In genomic region chr11:101259261-101259712, GRCm38 (mm10) we compare ENCODE assay signal across 8 mouse cellular contexts. TPM values are rescaled to one million over a fixed set of nuclear protein-coding genes. Genes with fewer than 3 reads are reported as not detected.
DNase-seq lines count a peak whose midpoint lies in the region; ATAC-seq and TF ChIP-seq lines count a peak whose summit lies in the region.

No protein-coding gene starts in this region.

- TF ChIP-seq CTCF in forebrain, postnatal 0 days (IDR thresholded peaks at IDR 0.05; ENCODE audit: low read depth) = no peak
- no peak for TF ChIP-seq CTCF in cerebellum, adult 2 months (IDR thresholded peaks at IDR 0.05; ENCODE audit: borderline replicate concordance, insufficient read depth, low read depth, low read length)

- 0 out of 2 replicates have a peak overlapping the region, but pooled peaks have one; percentile 38 for H3K27ac ChIP-seq in forebrain, embryonic 12.5 days
- no peak overlapping the region for H3K27ac ChIP-seq in forebrain, postnatal 0 days (ENCODE audit: low read depth, low read length)
- H3K27ac ChIP-seq in embryonic facial prominence, embryonic 11.5 days (replicated peaks; ENCODE audit: low read depth, low read length) = no peak overlapping the region; the same call in 1 of the 2 replicates
- peak overlapping the region; percentile 83 for H3K27ac ChIP-seq in intestine, embryonic 16.5 days (ENCODE audit: low read length)
- no peak overlapping the region for H3K27ac ChIP-seq in cerebellum, adult 2 months (ENCODE audit: insufficient read depth, low read length)

- no peak for TF ChIP-seq POLR2A in cerebellum, adult 2 months (IDR thresholded peaks at IDR 0.05; ENCODE audit: borderline replicate concordance, insufficient read depth, low read length)

- DNase-seq in forebrain, postnatal 0 days = no peak
- DNase-seq in embryonic facial prominence, embryonic 11.5 days (ENCODE audit: low spot score) = no peak
- DNase-seq in left cerebral cortex, postnatal 36 days (ENCODE audit: low spot score in 2 of 2) = peak; percentile 78 to 80
- peak; percentile 68 for DNase-seq in ovary, postnatal 14 days (ENCODE audit: low spot score)
- no peak for DNase-seq in cerebellum, adult 2 months
- no peak for DNase-seq in cerebellum, postnatal 4 days (ENCODE audit: low spot score in 2 of 2)

- peaks cover 14% of the 10 kb centered on the region; the same call in 1 of the 2 replicates for H3K36me3 ChIP-seq in forebrain, embryonic 12.5 days (replicated peaks)
- H3K36me3 ChIP-seq in forebrain, postnatal 0 days (ENCODE audit: insufficient read depth) = no peaks in the 10 kb centered on the region; the same call in 1 of the 2 replicates
- no peaks in the 10 kb centered on the region for H3K36me3 ChIP-seq in embryonic facial prominence, embryonic 11.5 days (replicated peaks; ENCODE audit: control insufficient read depth, insufficient read depth, low read depth, low read length)
- no peaks in the 10 kb centered on the region for H3K36me3 ChIP-seq in intestine, embryonic 16.5 days (ENCODE audit: control insufficient read depth, insufficient read depth, low read length)

- H3K4me3 ChIP-seq in forebrain, embryonic 12.5 days (replicated peaks) = no peak overlapping the region
- no peak overlapping the region for H3K4me3 ChIP-seq in forebrain, postnatal 0 days (ENCODE audit: low read depth, low read length)
- H3K4me3 ChIP-seq in embryonic facial prominence, embryonic 11.5 days (ENCODE audit: low read depth, low read length) = no peak overlapping the region
- H3K4me3 ChIP-seq in intestine, embryonic 16.5 days (ENCODE audit: low read length) = peak overlapping the region; percentile 73
- H3K4me3 ChIP-seq in cerebellum, adult 2 months (replicated peaks; ENCODE audit: insufficient read depth, low read depth, low read length) = no peak overlapping the region

- H3K4me2 ChIP-seq in forebrain, embryonic 12.5 days = peak overlapping the region; percentile 96
- no peak overlapping the region for H3K4me2 ChIP-seq in forebrain, postnatal 0 days (ENCODE audit: low read depth)
- H3K4me2 ChIP-seq in embryonic facial prominence, embryonic 11.5 days (ENCODE audit: low read depth, low read length) = peak overlapping the region; percentile 30
- H3K4me2 ChIP-seq in intestine, embryonic 16.5 days (ENCODE audit: low read depth, low read length) = peak overlapping the region; percentile 98

- WGBS in forebrain, embryonic 12.5 days = 48% methylated on average over 6 of the region's 6 CpGs
- WGBS in forebrain, postnatal 0 days = 46% methylated on average over 6 of the region's 6 CpGs
- 51% methylated on average over 6 of the region's 6 CpGs for WGBS in embryonic facial prominence, embryonic 11.5 days
- 10% methylated on average over 6 of the region's 6 CpGs for WGBS in intestine, embryonic 16.5 days
- 38% methylated on average over 6 of the region's 6 CpGs for WGBS in cerebellum, adult 2 months

- no peaks in the 10 kb centered on the region for H3K9me3 ChIP-seq in forebrain, embryonic 12.5 days
- H3K9me3 ChIP-seq in forebrain, postnatal 0 days (ENCODE audit: low read length) = no peaks in the 10 kb centered on the region
- no peaks in the 10 kb centered on the region for H3K9me3 ChIP-seq in embryonic facial prominence, embryonic 11.5 days (replicated peaks; ENCODE audit: control insufficient read depth, low read length)
- no peaks in the 10 kb centered on the region for H3K9me3 ChIP-seq in intestine, embryonic 16.5 days (ENCODE audit: control insufficient read depth, low read length)

- no peak for ATAC-seq in forebrain, embryonic 12.5 days (ENCODE audit: low FRiP score)
- ATAC-seq in forebrain, postnatal 0 days = no peak
- ATAC-seq in embryonic facial prominence, embryonic 11.5 days (replicated peaks; ENCODE audit: insufficient number of reproducible peaks, low FRiP score, low TSS enrichment, low read depth) = no peak
- ATAC-seq in intestine, embryonic 16.5 days = peak; percentile 49

- intact Hi-C loops in left cerebral cortex, postnatal 36 days (cut with DNase I) = no loop called here

- H3K27me3 ChIP-seq in forebrain, embryonic 12.5 days = peaks cover 35% of the 10 kb centered on the region
- peaks cover 19% of the 10 kb centered on the region for H3K27me3 ChIP-seq in forebrain, postnatal 0 days (ENCODE audit: insufficient read depth, low read length)
- H3K27me3 ChIP-seq in embryonic facial prominence, embryonic 11.5 days (ENCODE audit: control insufficient read depth, insufficient read depth, low read length) = peaks cover 23% of the 10 kb centered on the region
- peaks cover 9% of the 10 kb centered on the region; the same call in 1 of the 2 replicates for H3K27me3 ChIP-seq in intestine, embryonic 16.5 days (replicated peaks; ENCODE audit: control insufficient read depth, insufficient read depth, low read length)
- H3K27me3 ChIP-seq in cerebellum, adult 2 months (ENCODE audit: control insufficient read depth, insufficient read depth, low read length) = no peaks in the 10 kb centered on the region; the same call in 1 of the 2 replicates

- H3K9ac ChIP-seq in forebrain, embryonic 12.5 days = no peak overlapping the region
- no peak overlapping the region for H3K9ac ChIP-seq in forebrain, postnatal 0 days
- H3K9ac ChIP-seq in embryonic facial prominence, embryonic 11.5 days (replicated peaks; ENCODE audit: low read length) = peak overlapping the region; percentile 13; the same call in 1 of the 2 replicates
- peak overlapping the region; percentile 86 for H3K9ac ChIP-seq in intestine, embryonic 16.5 days (ENCODE audit: low read depth, low read length)

- H3K4me1 ChIP-seq in forebrain, embryonic 12.5 days = peaks cover 53% of the 10 kb centered on the region
- peaks cover 8% of the 10 kb centered on the region; the same call in 1 of the 2 replicates for H3K4me1 ChIP-seq in forebrain, postnatal 0 days (ENCODE audit: insufficient read depth)
- H3K4me1 ChIP-seq in embryonic facial prominence, embryonic 11.5 days (ENCODE audit: control insufficient read depth, insufficient read depth, low read length) = peaks cover 17% of the 10 kb centered on the region
- peaks cover 47% of the 10 kb centered on the region for H3K4me1 ChIP-seq in intestine, embryonic 16.5 days (ENCODE audit: control insufficient read depth, insufficient read depth, low read length)
- H3K4me1 ChIP-seq in cerebellum, adult 2 months (ENCODE audit: control insufficient read depth, insufficient read depth, low read length) = peaks cover 5% of the 10 kb centered on the region; the same call in 1 of the 2 replicates

RNA-seq across cellular contexts. Expression of gene Wnk4, which starts 1.1 kb away (rescaled TPM):
- 5.7 and 7.5 TPM in 2 replicates for polyA plus RNA-seq in forebrain, embryonic 12.5 days (2016; fragmentation: Nextera tagmentation; extraction: Ambion mirVana)
- total RNA-seq in forebrain, postnatal 0 days (2014; rRNA removed) = 3.2 and 5.4 TPM in 2 replicates
- 7.8 and 9.1 TPM in 2 replicates for polyA plus RNA-seq in forebrain, postnatal 0 days (2015; fragmentation: Nextera tagmentation; extraction: Ambion mirVana)
- 2.4 and 3.5 TPM in 2 replicates for polyA plus RNA-seq in embryonic facial prominence, embryonic 11.5 days (2014; fragmentation: Nextera tagmentation; extraction: Ambion mirVana)
- polyA plus RNA-seq in intestine, embryonic 16.5 days (2015; fragmentation: Nextera tagmentation; extraction: Ambion mirVana) = 10.2 and 10.8 TPM in 2 replicates
- total RNA-seq in left cerebral cortex, postnatal 36 days (2021) = 1 to 10 TPM; 4.3 to 8.4 TPM
- polyA plus RNA-seq in cerebellum, adult 2 months (2012; rRNA removed) = 2.6 and 3.1 TPM in 2 replicates

RNA-seq across cellular contexts. Expression of gene Vps25, which starts 5.8 kb away (rescaled TPM):
- polyA plus RNA-seq in forebrain, embryonic 12.5 days (2016; fragmentation: Nextera tagmentation; extraction: Ambion mirVana) = 90.4 and 93.1 TPM in 2 replicates
- total RNA-seq in forebrain, postnatal 0 days (2014; rRNA removed) = 71.7 and 75.8 TPM in 2 replicates
- 135 and 138 TPM in 2 replicates for polyA plus RNA-seq in forebrain, postnatal 0 days (2015; fragmentation: Nextera tagmentation; extraction: Ambion mirVana)
- polyA plus RNA-seq in embryonic facial prominence, embryonic 11.5 days (2014; fragmentation: Nextera tagmentation; extraction: Ambion mirVana) = 114 and 117 TPM in 2 replicates
- polyA plus RNA-seq in intestine, embryonic 16.5 days (2015; fragmentation: Nextera tagmentation; extraction: Ambion mirVana) = 152 and 155 TPM in 2 replicates
- 10 to 100 TPM; 62.0 to 63.0 TPM for total RNA-seq in left cerebral cortex, postnatal 36 days (2021)
- 66.8 and 67.0 TPM in 2 replicates for polyA plus RNA-seq in cerebellum, adult 2 months (2012; rRNA removed)

RNA-seq across cellular contexts. Expression of gene Ramp2, which starts 13.5 kb away (rescaled TPM):
- polyA plus RNA-seq in forebrain, embryonic 12.5 days (2016; fragmentation: Nextera tagmentation; extraction: Ambion mirVana) = 43.7 and 49.6 TPM in 2 replicates
- total RNA-seq in forebrain, postnatal 0 days (2014; rRNA removed) = 42.9 and 46.0 TPM in 2 replicates
- 93.4 and 102 TPM in 2 replicates for polyA plus RNA-seq in forebrain, postnatal 0 days (2015; fragmentation: Nextera tagmentation; extraction: Ambion mirVana)
- 64.8 and 69.3 TPM in 2 replicates for polyA plus RNA-seq in embryonic facial prominence, embryonic 11.5 days (2014; fragmentation: Nextera tagmentation; extraction: Ambion mirVana)
- polyA plus RNA-seq in intestine, embryonic 16.5 days (2015; fragmentation: Nextera tagmentation; extraction: Ambion mirVana) = 87.8 and 95.1 TPM in 2 replicates
- total RNA-seq in left cerebral cortex, postnatal 36 days (2021) = 10 to 100 TPM; 33.2 to 39.4 TPM
- polyA plus RNA-seq in cerebellum, adult 2 months (2012; rRNA removed) = 50.3 and 52.7 TPM in 2 replicates

RNA-seq across cellular contexts. Expression of gene Cntd1, which starts 19.5 kb away (rescaled TPM):
- polyA plus RNA-seq in forebrain, embryonic 12.5 days (2016; fragmentation: Nextera tagmentation; extraction: Ambion mirVana) = 1.6 TPM in 2 replicates
- total RNA-seq in forebrain, postnatal 0 days (2014; rRNA removed) = 0.10 and 0.15 TPM in 2 replicates
- polyA plus RNA-seq in forebrain, postnatal 0 days (2015; fragmentation: Nextera tagmentation; extraction: Ambion mirVana) = 0.36 and 0.61 TPM in 2 replicates
- polyA plus RNA-seq in embryonic facial prominence, embryonic 11.5 days (2014; fragmentation: Nextera tagmentation; extraction: Ambion mirVana) = 1.6 and 1.8 TPM in 2 replicates
- polyA plus RNA-seq in intestine, embryonic 16.5 days (2015; fragmentation: Nextera tagmentation; extraction: Ambion mirVana) = 0.84 and 1.0 TPM in 2 replicates
- under 1 TPM; 0.42 to 0.84 TPM for total RNA-seq in left cerebral cortex, postnatal 36 days (2021)
- polyA plus RNA-seq in cerebellum, adult 2 months (2012; rRNA removed) = 0.65 TPM in 2 replicates

RNA-seq across cellular contexts. Expression of gene Coa3, which starts 19.6 kb away (rescaled TPM):
- polyA plus RNA-seq in forebrain, embryonic 12.5 days (2016; fragmentation: Nextera tagmentation; extraction: Ambion mirVana) = 178 and 183 TPM in 2 replicates
- total RNA-seq in forebrain, postnatal 0 days (2014; rRNA removed) = 110 and 140 TPM in 2 replicates
- 208 and 233 TPM in 2 replicates for polyA plus RNA-seq in forebrain, postnatal 0 days (2015; fragmentation: Nextera tagmentation; extraction: Ambion mirVana)
- 193 and 212 TPM in 2 replicates for polyA plus RNA-seq in embryonic facial prominence, embryonic 11.5 days (2014; fragmentation: Nextera tagmentation; extraction: Ambion mirVana)
- polyA plus RNA-seq in intestine, embryonic 16.5 days (2015; fragmentation: Nextera tagmentation; extraction: Ambion mirVana) = 258 and 278 TPM in 2 replicates
- 100 to 1,000 TPM in 1 of 2 experiments, 10 to 100 TPM in 1; 97.7 to 112 TPM for total RNA-seq in left cerebral cortex, postnatal 36 days (2021)
- 174 and 218 TPM in 2 replicates for polyA plus RNA-seq in cerebellum, adult 2 months (2012; rRNA removed)

Comparison
In these comparisons a context has a peak if more than half of its experiments do, and no peak if none do; other contexts are left out.
1. H3K27ac ChIP-seq: peak in forebrain, embryonic 12.5 days (single experiment) and intestine, embryonic 16.5 days (single experiment); none in forebrain, postnatal 0 days (single experiment), embryonic facial prominence, embryonic 11.5 days (single experiment) and cerebellum, adult 2 months (single experiment).
2. H3K9ac ChIP-seq: peak in embryonic facial prominence, embryonic 11.5 days (single experiment) and intestine, embryonic 16.5 days (single experiment); none in forebrain, embryonic 12.5 days (single experiment) and forebrain, postnatal 0 days (single experiment).
3. DNase-seq: peak in left cerebral cortex, postnatal 36 days (2 of 2) and ovary, postnatal 14 days (single experiment); none in forebrain, postnatal 0 days (single experiment), embryonic facial prominence, embryonic 11.5 days (single experiment), cerebellum, adult 2 months (0 of 2) and cerebellum, postnatal 4 days (0 of 2).